Mouse (Mus musculus) brain, embryonic 14.5 days (tissue): ENCODE measurements at regions not wholly inside any gene's neighbourhood (a gene's known extent, or its start where the extent isn't known, plus 50 kb on each side); places are given as distances from the start of the nearest gene placed in this dataset.

Experiments
- CTCF ChIP-seq: fragments of 200-500 bp; IDR thresholded peaks from 2 replicates; pipeline ENCODE4 v1.5.1; 2012; ENCODE audit warnings: inconsistent platforms, mild to moderate bottlenecking, moderate library complexity, borderline replicate concordance; ENCODE audit not compliant: insufficient read depth, insufficient read length; ENCODE audit errors: extremely low read depth
- POLR2A ChIP-seq: fragments of 200-500 bp; IDR thresholded peaks from 2 replicates; pipeline ENCODE4 v1.6.1; 2012; ENCODE audit warnings: mild to moderate bottlenecking, inconsistent platforms, borderline replicate concordance; ENCODE audit not compliant: poor library complexity, insufficient read depth, insufficient read length, severe bottlenecking; ENCODE audit errors: extremely low read depth

DNA sequence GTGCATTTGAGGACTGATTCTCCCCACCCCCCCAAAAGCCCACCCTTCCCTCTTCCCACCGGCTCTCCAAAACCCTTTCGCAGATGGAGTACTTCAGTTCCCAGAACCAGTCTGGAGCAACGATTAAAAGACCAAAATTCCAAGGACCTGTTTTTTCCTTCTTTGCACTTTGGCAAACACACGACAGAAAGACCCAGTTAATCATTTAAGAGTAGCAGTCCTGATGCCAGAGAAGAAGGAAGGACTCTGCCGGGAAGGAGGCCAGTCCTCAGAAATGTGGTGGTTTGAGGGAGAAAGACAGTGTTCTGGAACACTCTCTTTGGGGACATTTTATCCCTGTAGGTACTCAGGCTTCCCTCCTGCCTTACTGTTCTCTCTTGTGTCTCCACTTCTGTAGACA, 165.1 kb upstream of the Six2 start:
- TF ChIP-seq CTCF (no peak), POLR2A (no peak)
